Mouse (Mus musculus): ENCODE data around the gene Gm20498. TPM values are rescaled to one million over a fixed set of nuclear protein-coding genes. Genes with fewer than 3 reads are reported as not detected.

The Gm20498 gene
- polyA plus RNA-seq, 1 experiment, result 21.3 TPM

DNA sequence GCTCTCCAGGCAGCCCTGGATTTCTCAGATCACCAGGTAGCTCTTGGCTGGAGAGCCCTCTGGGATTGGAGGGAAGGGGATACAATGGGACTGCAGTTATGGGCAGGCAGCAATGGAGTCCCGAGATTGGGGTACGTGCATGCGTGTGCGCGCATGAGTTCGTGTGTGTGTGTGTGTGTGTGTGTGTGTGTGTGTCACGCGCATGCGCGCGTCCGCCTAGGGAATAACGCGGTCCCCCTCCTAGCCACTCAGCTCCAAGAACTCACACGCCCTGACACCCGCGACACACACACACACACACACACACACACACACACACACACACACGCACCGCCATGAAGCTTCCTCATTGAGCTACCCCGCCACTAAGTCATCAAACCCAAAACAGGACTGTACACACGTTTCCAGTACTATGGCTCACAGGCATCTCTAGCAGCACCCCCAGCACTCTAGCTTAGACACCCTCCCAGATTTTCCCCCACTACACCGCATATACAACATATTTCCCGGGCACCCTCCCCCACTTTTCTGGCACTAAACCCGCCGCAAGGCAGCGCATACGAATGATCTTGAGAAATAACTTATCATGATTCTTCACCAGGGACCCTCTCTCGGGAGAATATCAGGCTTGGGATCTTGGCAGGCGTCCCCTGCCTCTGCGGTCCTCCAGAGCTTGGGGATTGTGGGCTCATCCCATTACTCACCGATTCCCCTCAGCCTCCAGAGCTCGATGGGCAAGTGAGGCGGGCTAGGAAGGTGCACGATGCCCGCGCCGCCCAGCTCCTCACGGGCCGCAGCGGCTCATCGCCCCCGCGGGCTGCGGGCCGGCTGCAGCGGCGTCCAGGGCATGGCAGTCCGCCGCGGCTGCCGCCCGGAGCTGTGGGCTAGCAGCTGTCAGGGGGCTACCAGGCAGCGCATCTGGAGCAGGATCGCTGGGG lies 200.5 kb downstream of the Gm20498 start:
- no peak for DNase-seq
- no peak overlapping the region for H3K27ac ChIP-seq (ENCODE audit: insufficient read depth, low read depth, low read length)
- no peak for TF ChIP-seq POLR2A (IDR thresholded peaks at IDR 0.05; ENCODE audit: low read depth, low read length)
- TF ChIP-seq CTCF (conservative IDR thresholded peaks at IDR 0.05; ENCODE audit: insufficient read depth, insufficient read length, low read depth, low read length), result no peak
- no peak overlapping the region; the same call in 1 of the 2 replicates for H3K4me3 ChIP-seq (ENCODE audit: insufficient read depth, low read depth, low read length)
- WGBS, result 6% methylated on average over 50 of the region's 54 CpGs
- H3K36me3 ChIP-seq (ENCODE audit: control insufficient read depth, insufficient read depth, low read length), result no peaks in the 10 kb centered on the region
- peaks cover 2% of the 10 kb centered on the region; the same call in 1 of the 2 replicates for H3K27me3 ChIP-seq (replicated peaks; ENCODE audit: control insufficient read depth, insufficient read depth, low read length)
- no peaks in the 10 kb centered on the region for H3K4me1 ChIP-seq (ENCODE audit: control insufficient read depth, insufficient read depth, low read length)

DNA sequence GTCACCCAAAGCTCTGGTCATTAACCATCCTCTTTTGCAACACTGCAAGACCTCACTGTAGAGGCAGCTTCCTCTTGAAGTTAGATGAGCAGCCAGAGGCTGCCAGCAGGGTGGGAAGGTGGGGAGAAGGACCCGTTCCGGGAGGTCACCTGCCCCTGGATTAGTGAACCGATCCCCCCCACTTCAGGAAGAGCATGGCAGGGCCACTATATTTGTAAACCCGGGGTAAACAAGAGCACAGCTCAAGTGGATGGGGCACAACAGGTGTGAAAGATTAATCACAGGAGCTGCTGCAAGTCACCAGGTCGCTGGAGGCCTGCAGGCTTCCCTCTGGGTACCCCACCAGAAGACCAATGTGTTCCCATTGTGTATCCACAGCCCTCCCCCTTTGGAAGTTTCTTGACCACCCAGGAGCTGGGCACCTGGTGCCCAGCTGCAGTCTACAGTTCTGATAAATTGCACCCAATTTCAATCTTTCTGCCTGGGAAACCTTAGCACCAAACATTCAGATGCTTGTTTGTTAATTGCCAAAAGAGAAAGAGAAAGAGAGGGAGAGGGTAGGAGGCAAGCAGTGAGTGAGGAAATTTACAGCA lies 201.6 kb downstream of the Gm20498 start:
- 47% methylated on average over 5 of the region's 5 CpGs for WGBS
- Histone ChIP-seq H3K27me3 (replicated peaks; ENCODE audit: control insufficient read depth, insufficient read depth, low read length) (peaks cover 2% of the 10 kb centered on the region; the same call in 1 of the 2 replicates), H3K4me3 (ENCODE audit: insufficient read depth, low read depth, low read length) (no peak overlapping the region), H3K36me3 (ENCODE audit: control insufficient read depth, insufficient read depth, low read length) (no peaks in the 10 kb centered on the region), H3K27ac (ENCODE audit: insufficient read depth, low read depth, low read length) (no peak overlapping the region), H3K4me1 (ENCODE audit: control insufficient read depth, insufficient read depth, low read length) (no peaks in the 10 kb centered on the region)
- TF ChIP-seq CTCF (conservative IDR thresholded peaks at IDR 0.05; ENCODE audit: insufficient read depth, insufficient read length, low read depth, low read length) (no peak), POLR2A (IDR thresholded peaks at IDR 0.05; ENCODE audit: low read depth, low read length) (no peak)
- DNase-seq, result no peak

DNA sequence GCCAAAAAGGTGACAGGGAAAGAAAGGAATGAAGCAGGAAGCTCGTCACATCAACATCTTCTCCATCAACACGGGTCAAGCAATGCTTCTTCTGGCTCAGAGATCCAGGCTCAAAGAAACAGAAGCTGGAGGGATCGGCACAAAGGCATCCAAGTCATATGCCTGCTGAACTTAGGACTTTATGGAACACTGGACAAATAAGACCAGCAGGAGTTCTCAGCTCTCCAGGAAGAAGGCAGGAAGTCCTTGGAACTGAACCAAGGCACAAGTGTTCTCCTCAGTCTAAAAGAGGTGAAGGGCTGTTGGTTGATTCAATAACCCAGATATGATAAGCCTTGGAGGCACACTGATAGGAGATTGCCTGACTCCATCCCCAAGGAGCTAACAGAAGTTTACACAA lies 207.7 kb downstream of the Gm20498 start:
- no peak for TF ChIP-seq POLR2A (IDR thresholded peaks at IDR 0.05; ENCODE audit: low read depth, low read length)
- no peak for TF ChIP-seq CTCF (conservative IDR thresholded peaks at IDR 0.05; ENCODE audit: insufficient read depth, insufficient read length, low read depth, low read length)
- H3K27me3 ChIP-seq (replicated peaks; ENCODE audit: control insufficient read depth, insufficient read depth, low read length), result no peaks in the 10 kb centered on the region
- H3K4me3 ChIP-seq (ENCODE audit: insufficient read depth, low read depth, low read length), result no peak overlapping the region
- no peak for DNase-seq
- H3K27ac ChIP-seq (ENCODE audit: insufficient read depth, low read depth, low read length), result no peak overlapping the region
- no peaks in the 10 kb centered on the region for H3K36me3 ChIP-seq (ENCODE audit: control insufficient read depth, insufficient read depth, low read length)
- no peaks in the 10 kb centered on the region for H3K4me1 ChIP-seq (ENCODE audit: control insufficient read depth, insufficient read depth, low read length)
- 61% methylated on average over 3 of the region's 3 CpGs for WGBS

DNA sequence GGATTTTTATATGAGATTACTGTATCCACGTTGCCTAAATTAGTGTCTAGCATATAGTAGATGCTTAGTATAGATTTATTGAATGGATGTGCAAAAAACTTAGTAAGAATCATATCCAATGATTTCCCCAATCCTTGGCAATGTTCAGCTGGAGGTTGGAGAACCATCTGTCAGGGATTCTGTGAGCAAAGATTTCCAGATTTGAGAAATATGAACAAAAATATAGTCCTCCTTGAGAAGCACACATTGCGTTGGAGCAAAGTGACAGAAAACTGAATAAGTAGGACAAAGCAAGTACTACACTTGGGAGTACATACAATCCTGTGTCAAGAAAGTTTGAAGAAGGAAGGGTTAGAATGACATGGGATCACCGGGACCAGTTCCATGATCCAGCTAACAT lies 208.6 kb downstream of the Gm20498 start:
- no peak for TF ChIP-seq POLR2A (IDR thresholded peaks at IDR 0.05; ENCODE audit: low read depth, low read length)
- no peak for TF ChIP-seq CTCF (conservative IDR thresholded peaks at IDR 0.05; ENCODE audit: insufficient read depth, insufficient read length, low read depth, low read length)
- H3K36me3 ChIP-seq (ENCODE audit: control insufficient read depth, insufficient read depth, low read length), result no peaks in the 10 kb centered on the region
- H3K27me3 ChIP-seq (replicated peaks; ENCODE audit: control insufficient read depth, insufficient read depth, low read length), result no peaks in the 10 kb centered on the region
- 93% methylated on average over 3 of the region's 3 CpGs for WGBS
- H3K27ac ChIP-seq (ENCODE audit: insufficient read depth, low read depth, low read length), result no peak overlapping the region
- H3K4me1 ChIP-seq (ENCODE audit: control insufficient read depth, insufficient read depth, low read length), result no peaks in the 10 kb centered on the region
- H3K4me3 ChIP-seq (ENCODE audit: insufficient read depth, low read depth, low read length), result no peak overlapping the region
- no peak for DNase-seq

- H3K27ac ChIP-seq (ENCODE audit: insufficient read depth, low read depth, low read length), result no peak overlapping the region
- no peaks in the 10 kb centered on the region for H3K36me3 ChIP-seq (ENCODE audit: control insufficient read depth, insufficient read depth, low read length)
- no peaks in the 10 kb centered on the region for H3K27me3 ChIP-seq (replicated peaks; ENCODE audit: control insufficient read depth, insufficient read depth, low read length)
- H3K4me3 ChIP-seq (ENCODE audit: insufficient read depth, low read depth, low read length), result no peak overlapping the region
- TF ChIP-seq POLR2A (IDR thresholded peaks at IDR 0.05; ENCODE audit: low read depth, low read length) (no peak), CTCF (conservative IDR thresholded peaks at IDR 0.05; ENCODE audit: insufficient read depth, insufficient read length, low read depth, low read length) (no peak)
- no peak for DNase-seq
- 91% methylated on average over 1 of the region's 1 CpGs for WGBS
- H3K4me1 ChIP-seq (ENCODE audit: control insufficient read depth, insufficient read depth, low read length), result no peaks in the 10 kb centered on the region
Observed at GRCm38 (mm10) chr12:81321021-81321420, 211.7 kb downstream of the Gm20498 start.

- Histone ChIP-seq H3K27me3 (replicated peaks; ENCODE audit: control insufficient read depth, insufficient read depth, low read length) (no peaks in the 10 kb centered on the region), H3K4me3 (ENCODE audit: insufficient read depth, low read depth, low read length) (no peak overlapping the region), H3K4me1 (ENCODE audit: control insufficient read depth, insufficient read depth, low read length) (no peaks in the 10 kb centered on the region), H3K36me3 (ENCODE audit: control insufficient read depth, insufficient read depth, low read length) (no peaks in the 10 kb centered on the region), H3K27ac (ENCODE audit: insufficient read depth, low read depth, low read length) (no peak overlapping the region)
- 39% methylated on average over 2 of the region's 2 CpGs for WGBS
- DNase-seq, result no peak
- no peak for TF ChIP-seq POLR2A (IDR thresholded peaks at IDR 0.05; ENCODE audit: low read depth, low read length)
- TF ChIP-seq CTCF (conservative IDR thresholded peaks at IDR 0.05; ENCODE audit: insufficient read depth, insufficient read length, low read depth, low read length), result no peak
Observed at GRCm38 (mm10) chr12:81317811-81318210, 214.9 kb downstream of the Gm20498 start.

DNA sequence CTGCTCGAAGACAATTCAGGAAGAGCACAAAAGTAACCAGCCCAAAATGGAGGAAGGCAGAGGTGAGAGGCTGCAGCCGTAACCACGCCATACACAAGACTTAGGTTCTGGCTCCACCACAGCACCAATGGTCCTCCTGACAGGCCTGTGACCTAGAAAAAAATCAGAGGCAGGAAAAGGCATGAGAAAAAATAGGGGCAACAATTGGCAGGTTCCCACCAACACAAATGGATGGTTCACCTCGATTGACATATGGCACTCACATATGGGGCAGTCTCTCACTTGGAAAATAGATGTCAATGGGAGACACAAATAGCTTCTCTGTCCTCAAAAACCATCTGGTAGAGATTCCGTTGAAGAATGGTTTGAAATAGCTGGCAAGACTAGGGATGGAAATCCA lies 216.8 kb downstream of the Gm20498 start:
- 91% methylated on average over 5 of the region's 5 CpGs for WGBS
- DNase-seq, result no peak
- H3K27me3 ChIP-seq (replicated peaks; ENCODE audit: control insufficient read depth, insufficient read depth, low read length), result no peaks in the 10 kb centered on the region
- no peaks in the 10 kb centered on the region for H3K4me1 ChIP-seq (ENCODE audit: control insufficient read depth, insufficient read depth, low read length)
- no peak overlapping the region for H3K4me3 ChIP-seq (ENCODE audit: insufficient read depth, low read depth, low read length)
- H3K27ac ChIP-seq (ENCODE audit: insufficient read depth, low read depth, low read length), result no peak overlapping the region
- TF ChIP-seq POLR2A (IDR thresholded peaks at IDR 0.05; ENCODE audit: low read depth, low read length) (no peak), CTCF (conservative IDR thresholded peaks at IDR 0.05; ENCODE audit: insufficient read depth, insufficient read length, low read depth, low read length) (no peak)
- H3K36me3 ChIP-seq (ENCODE audit: control insufficient read depth, insufficient read depth, low read length), result no peaks in the 10 kb centered on the region

Other genes starting within 250 kb of the Gm20498 start
- 0.08 and 0.17 TPM in 2 replicates for gene Slc8a3, start 199.7 kb downstream of the Gm20498 start, polyA plus RNA-seq (2012; rRNA removed)
- gene Gm4787, start 153.4 kb downstream of the Gm20498 start, polyA plus RNA-seq (2012; rRNA removed), result 0.31 and 0.35 TPM in 2 replicates
- 0.25 and 0.29 TPM in 2 replicates for gene Adam4, start 111.0 kb downstream of the Gm20498 start, polyA plus RNA-seq (2012; rRNA removed)
- gene Cox16, start 47.8 kb downstream of the Gm20498 start, polyA plus RNA-seq (2012; rRNA removed), result 115 and 117 TPM in 2 replicates
- 35.8 and 42.0 TPM in 2 replicates for gene Synj2bp, start within 50 bp of the Gm20498 start, polyA plus RNA-seq (2012; rRNA removed)
- 0.02 and 0.04 TPM in 2 replicates for gene Adam21, start 35.6 kb upstream of the Gm20498 start, polyA plus RNA-seq (2012; rRNA removed)
- gene Med6, start 62.1 kb upstream of the Gm20498 start, polyA plus RNA-seq (2012; rRNA removed), result 6.2 and 8.6 TPM in 2 replicates
- 0.73 and 0.97 TPM in 2 replicates for gene Ttc9, start 98.3 kb upstream of the Gm20498 start, polyA plus RNA-seq (2012; rRNA removed)
- gene Map3k9, start 248.3 kb upstream of the Gm20498 start, polyA plus RNA-seq (2012; rRNA removed), result 3.4 and 3.9 TPM in 2 replicates

Measured in kidney, adult 2 months (tissue).